Mouse (Mus musculus) naive thymus-derived CD4-positive, alpha-beta T cell, adult 5 months (primary cell): ENCODE results near the gene Chrm3. TPM values are rescaled to one million over a fixed set of nuclear protein-coding genes. Genes with fewer than 3 reads are reported as not detected.

Experiments
- polyA plus RNA-seq: library from polyadenylated mRNA; unstranded; fragments of 100-300 nt; shearing (Covaris generic); gene quantifications from one replicate; pipeline ENCODE4 v1.2.1, GENCODE M21; 2017

The Chrm3 gene
- 1.1 TPM for polyA plus RNA-seq

DNA sequence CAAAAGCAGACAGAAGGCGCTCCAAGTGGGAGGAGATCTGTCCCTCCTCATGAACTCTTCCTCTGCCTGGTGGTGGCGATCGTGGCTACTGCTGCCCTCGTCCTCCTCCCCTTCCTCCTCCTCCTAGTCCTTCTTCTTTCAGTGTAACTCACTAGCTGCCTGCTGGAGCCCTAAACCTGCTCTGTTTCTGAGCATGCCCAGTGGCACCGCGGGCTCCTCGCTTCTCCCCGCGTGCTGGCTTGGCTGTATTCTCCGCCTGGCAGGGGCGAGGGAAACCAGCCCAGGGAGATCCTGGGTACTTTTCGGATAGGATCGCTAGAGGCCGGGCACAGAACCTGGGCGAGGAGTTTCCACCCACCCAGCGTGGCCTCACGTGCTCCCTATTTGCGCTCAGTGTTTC is at the start of gene Chrm3:
Gene Chrm3 (minus strand): TSS at position 71 of the 400 bp plus-strand sequence.

